Mouse (Mus musculus): ENCODE data around the gene Amigo3.
A peak's percentile ranks its signal among the peaks of the same experiment; 100 is the strongest.
"Not testable (repeated sequence)": the region's sequence is repeated elsewhere in the genome, so short reads cannot be mapped to it uniquely, and the experiment has no call there.

Amigo3 gene

DNA sequence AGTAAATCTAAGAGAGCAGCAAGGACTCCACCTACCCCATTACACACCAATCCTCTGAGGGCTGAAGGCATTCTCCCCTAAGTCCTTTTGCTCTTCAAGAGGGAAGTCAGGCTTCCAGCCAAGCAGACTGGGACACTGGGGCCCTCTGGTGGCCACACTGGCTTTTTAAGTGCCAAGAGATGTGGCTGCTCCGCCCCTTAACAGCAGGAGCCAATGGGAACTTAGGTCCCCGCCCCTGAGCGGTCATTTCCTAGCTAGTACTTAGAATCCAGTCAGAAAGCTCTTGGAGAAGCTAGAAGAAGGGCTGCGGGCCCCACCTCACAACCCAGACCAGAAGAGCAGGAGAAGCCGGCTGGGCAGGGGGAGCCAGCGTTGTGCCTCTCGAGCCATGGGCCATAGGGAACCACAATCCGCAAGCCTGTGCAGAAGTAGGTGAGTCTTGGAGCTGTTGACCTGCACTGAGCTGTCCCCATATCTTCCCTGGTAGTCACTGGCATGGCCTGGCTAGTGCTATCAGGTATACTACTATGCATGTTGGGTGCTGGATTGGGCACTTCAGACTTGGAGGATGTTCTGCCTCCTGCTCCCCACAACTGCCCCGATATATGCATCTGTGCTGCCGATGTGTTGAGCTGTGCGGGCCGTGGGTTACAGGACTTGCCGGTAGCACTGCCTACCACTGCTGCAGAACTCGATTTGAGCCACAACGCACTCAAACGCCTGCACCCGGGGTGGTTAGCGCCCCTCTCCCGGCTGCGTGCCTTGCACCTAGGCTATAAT lies at the start of gene Amigo3:
Gene Amigo3 (plus strand): TSS at position 275 of the 780 bp plus-strand sequence.
- peak; percentile 95 for DNase-seq (ENCODE audit: low spot score)

DNA sequence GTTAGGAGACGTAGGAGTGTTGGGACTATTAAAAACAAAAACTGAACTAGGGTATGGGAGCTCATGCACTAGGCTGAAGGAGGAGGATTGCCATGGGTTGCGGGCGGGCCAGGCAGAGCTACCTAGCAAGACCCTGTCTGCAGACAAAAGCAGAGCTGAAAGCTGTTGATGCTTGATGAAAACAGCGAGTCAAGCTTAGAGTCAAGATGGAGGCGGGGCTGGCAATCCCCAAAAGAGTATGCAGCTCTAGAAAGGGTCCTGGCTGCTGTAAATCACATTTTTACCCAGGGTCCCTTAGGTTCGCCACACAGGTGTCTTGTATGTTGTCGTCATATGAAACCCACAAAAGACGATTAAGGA lies 49.4 kb upstream of the Amigo3 start:
- DNase-seq (ENCODE audit: low spot score) = no peak

DNA sequence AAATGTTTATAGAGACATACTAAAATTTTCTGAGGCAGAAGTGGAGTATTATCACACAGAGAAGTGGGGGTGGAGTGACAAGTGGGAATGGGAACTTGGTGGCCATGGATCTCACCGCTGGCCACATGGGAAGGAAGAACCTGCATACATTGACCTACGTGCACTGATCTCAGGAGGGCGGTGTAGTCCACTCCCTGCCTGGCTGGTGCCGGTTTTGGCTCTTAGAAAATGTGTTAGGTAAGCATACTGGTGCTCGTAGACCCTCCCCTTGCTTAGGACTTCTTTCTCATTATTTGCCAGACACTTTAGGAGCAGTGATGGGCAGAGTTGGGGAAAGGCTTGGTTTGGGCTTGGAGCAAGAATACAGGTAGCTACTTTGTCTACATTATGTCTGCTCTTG lies 44.9 kb upstream of the Amigo3 start:
- no peak for DNase-seq (ENCODE audit: low spot score)

DNA sequence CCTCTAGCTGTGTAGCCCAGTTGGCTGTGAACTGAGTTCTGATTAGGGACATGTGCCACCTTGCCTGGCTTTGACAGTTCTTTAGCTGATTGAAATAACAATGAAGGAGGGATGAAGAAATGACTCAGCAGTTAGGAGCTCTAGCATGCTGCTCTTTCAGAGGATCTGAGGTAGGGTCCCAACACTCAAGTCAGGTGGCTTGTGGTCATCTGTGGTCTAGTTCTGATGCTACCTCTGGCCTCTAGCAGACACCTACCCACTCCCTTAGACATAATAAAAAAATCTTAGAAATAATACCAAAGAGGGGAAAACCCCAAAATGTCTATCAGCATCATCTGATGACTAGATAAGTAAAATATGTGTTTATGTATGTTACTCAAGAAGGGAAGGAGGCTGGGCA lies 42.6 kb upstream of the Amigo3 start:
- DNase-seq (ENCODE audit: low spot score) = no peak

- not testable (repeated sequence) for DNase-seq (ENCODE audit: low spot score)
Measured at GRCm38 (mm10) chr9:108013577-108013976, 39.4 kb upstream of the Amigo3 start.

DNA sequence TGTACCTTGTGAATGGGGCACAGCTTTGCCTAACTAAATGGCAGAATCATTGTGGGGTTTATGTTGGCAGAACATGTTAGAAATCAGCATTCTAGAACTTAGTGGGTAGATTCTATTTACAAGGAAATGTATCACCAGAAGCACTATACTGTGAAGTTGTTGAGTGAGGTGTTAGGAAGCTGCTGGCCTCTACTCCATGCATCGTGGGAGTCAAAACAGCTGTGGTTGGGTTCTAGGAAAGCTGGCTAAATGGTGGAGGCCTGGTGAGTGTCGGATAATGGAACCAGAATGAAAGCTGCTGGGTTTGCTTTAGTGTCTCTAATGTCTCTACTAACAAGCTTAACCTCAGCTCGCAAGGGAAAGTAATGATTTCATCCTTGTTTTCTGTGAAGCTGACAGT lies 35.8 kb upstream of the Amigo3 start:
- no peak for DNase-seq (ENCODE audit: low spot score)

- DNase-seq (ENCODE audit: low spot score) = no peak
Measured at GRCm38 (mm10) chr9:108020741-108021140, 32.2 kb upstream of the Amigo3 start.

GRCm38 (mm10) chr9:108023216-108023615 lies 29.7 kb upstream of the Amigo3 start:
- DNase-seq (ENCODE audit: low spot score) = no peak

DNA sequence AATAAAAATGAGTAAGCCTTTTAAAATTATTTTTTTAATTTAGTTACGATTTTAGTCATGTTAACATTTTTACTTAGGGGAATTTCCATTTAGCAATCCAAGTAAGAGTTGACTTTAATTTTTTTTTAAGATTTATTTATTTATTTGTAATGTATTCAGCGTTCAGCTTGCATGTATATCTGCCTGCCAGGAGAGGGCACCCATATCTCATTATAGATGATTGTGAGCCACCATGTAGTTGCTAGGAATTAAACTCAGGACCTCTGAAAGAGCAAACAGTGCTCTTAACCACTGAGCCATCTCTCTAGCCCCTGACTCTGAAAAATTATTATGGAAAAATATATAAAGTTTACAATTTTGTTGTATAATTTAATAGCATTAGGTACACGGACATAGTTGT lies 26.4 kb upstream of the Amigo3 start:
- DNase-seq (ENCODE audit: low spot score) = no peak

DNA sequence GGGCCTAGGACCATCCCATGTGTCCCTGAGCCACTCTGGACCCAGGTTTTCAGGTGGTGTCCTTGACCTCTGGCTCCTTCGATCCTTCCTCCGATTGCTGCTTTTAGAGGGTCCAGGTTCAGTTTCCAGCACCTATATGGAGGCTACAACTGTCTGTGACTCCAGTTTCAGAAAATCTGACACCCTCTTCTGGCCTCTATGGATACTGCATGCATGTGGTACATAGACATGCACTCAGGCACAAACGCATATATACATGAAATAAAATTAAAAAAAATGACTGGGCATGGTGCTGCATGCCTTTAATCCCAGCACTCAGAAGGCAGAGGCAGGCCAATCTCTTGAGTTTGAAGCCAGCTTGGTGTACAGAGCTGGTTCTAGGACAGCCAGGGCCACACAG lies 25.1 kb upstream of the Amigo3 start:
- no peak for DNase-seq (ENCODE audit: low spot score)

DNA sequence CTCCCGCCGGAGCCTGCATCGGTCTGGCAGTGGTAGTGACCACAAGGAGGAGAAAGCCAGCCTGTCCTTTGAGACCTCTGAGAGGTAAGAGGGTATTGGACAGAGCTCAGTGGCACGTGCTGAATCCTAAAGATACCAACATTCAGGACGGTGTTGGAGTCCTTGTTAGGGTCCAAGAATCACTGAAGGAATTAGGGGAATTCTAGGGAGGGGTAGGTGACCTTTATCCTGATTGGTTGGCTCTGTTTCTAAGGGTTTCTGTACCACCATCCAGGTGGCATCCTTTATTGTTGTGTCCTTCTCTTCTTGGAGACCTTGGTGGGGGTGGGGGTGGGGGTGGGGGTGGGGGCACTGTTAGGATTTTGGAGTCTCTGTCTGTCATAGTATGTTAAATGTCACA lies 20.8 kb upstream of the Amigo3 start:
- DNase-seq (ENCODE audit: low spot score) = no peak

DNA sequence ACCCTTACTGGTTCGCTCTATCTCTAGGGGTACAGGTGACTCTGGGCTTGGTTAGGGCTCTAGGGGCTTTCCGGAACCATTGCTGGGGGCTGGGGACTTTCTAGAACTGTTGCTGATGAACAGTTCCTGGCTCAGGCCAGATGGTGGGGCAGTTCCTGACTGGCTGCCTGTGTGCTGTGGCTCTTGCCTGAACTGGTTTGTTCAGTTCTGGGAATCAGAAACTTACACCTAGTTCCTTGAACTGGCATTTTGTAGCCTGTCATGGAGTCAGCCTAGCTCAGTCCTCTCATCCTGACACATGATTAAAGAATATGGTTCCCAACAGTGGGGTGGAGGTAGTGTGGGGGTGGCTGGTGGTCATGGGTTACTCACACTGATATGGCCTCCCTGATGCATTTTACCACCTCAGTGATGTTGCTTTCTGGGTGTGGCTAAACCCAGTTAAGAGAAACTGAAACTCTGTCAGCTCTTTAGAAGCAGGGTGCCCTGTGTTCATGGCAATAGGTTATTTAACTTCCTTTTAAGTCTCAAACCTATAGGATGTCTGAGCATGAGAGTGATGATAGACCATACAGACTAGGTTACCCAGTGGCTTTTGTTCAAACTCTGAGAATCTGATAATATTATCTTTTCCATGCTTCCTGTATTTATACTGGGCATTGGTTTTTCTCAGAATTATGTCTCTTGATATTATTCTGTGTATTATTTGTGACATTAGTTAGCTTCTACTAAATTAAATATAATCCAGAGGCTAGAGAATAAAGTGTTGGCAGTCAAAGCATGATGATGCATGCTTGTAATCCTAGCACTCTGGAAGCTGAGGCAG lies 17.4 kb upstream of the Amigo3 start:
- no peak for DNase-seq (ENCODE audit: low spot score)

GRCm38 (mm10) chr9:108044751-108045492 lies 8.0 kb upstream of the Amigo3 start:
- no peak for DNase-seq (ENCODE audit: low spot score)

- DNase-seq (ENCODE audit: low spot score) = no peak
Measured at GRCm38 (mm10) chr9:108046582-108046981, 6.4 kb upstream of the Amigo3 start.

- DNase-seq (ENCODE audit: low spot score) = no peak
Measured at GRCm38 (mm10) chr9:108047601-108048565, 5.1 kb upstream of the Amigo3 start.

DNA sequence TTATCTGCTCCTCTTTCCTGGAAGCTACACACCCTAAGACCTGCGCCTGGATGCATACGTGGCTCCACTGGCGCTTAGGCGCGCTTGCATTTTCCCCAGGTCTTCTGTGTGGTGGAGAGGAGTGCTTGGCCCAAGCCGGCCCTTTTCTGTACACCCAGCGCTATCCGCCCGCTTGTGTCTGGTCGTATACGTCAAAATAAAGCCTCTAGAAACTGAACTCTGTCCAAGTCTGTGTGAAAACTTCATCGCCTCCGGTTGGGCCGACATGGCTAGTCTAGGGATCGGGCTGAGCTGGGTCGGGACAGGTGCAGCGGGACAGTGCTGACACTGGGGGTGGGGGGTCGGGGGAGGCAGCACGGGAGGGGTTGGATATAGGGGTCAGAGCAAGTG lies 4.4 kb upstream of the Amigo3 start:
- DNase-seq (ENCODE audit: low spot score) = no peak

GRCm38 (mm10) chr9:108049016-108049455 lies 3.9 kb upstream of the Amigo3 start, which contains the start of gene Gmppb:
TSS of gene Gmppb (plus strand) at chr9:108049242.
- peak; percentile 97 for DNase-seq (ENCODE audit: low spot score)

GRCm38 (mm10) chr9:108049561-108050251 lies 3.3 kb upstream of the Amigo3 start:
- DNase-seq (ENCODE audit: low spot score) = no peak

DNA sequence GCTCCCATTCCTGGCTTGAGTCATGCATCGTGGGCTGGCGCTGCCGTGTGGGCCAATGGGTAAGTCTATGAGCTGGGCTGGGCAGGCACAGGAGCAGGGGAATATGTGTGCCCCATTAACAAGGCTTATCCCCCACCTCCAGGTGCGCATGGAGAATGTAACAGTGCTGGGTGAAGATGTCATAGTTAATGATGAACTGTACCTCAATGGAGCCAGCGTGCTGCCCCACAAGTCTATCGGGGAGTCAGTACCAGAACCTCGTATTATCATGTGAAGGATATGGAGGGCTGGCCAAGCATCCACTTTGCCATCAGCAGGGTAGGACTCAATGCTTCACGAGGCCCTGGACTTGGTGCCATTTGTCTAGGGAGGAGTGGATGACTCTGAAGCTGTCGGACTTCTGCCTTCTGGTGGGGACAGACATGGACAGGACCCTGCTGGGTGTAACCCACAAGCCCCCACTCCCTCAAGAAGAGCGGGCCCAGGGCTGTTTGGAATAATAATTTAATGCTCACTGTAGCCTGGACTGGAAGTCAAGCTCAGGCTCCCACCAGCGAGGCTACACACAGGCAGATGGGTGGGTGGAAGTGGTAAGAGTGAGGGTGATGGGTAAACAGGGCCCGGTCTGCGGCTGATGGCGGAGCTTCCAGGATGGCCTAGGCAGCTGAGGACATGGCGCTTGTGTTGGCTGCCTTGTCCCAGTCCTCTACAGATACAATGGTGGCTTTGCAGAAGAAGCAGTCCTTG lies 1.6 kb upstream of the Amigo3 start:
- DNase-seq (ENCODE audit: low spot score) = no peak

GRCm38 (mm10) chr9:108051931-108052220 lies 1.1 kb upstream of the Amigo3 start:
- no peak for DNase-seq (ENCODE audit: low spot score)

Data from adipocyte (in vitro differentiated cells).